Mouse (Mus musculus) right cerebral cortex, adult 2 months (tissue): ENCODE results near the gene Dicer1.
A peak's percentile ranks its signal among the peaks of the same experiment; 100 is the strongest.

ENCODE experiments used
- DNase-seq, 2 experiments: peaks; one replicate each; pipeline ENCODE4 v3.0.0; 2021 to 2022; ENCODE audit warnings: low spot score in 2 of 2

Dicer1 gene

DNA sequence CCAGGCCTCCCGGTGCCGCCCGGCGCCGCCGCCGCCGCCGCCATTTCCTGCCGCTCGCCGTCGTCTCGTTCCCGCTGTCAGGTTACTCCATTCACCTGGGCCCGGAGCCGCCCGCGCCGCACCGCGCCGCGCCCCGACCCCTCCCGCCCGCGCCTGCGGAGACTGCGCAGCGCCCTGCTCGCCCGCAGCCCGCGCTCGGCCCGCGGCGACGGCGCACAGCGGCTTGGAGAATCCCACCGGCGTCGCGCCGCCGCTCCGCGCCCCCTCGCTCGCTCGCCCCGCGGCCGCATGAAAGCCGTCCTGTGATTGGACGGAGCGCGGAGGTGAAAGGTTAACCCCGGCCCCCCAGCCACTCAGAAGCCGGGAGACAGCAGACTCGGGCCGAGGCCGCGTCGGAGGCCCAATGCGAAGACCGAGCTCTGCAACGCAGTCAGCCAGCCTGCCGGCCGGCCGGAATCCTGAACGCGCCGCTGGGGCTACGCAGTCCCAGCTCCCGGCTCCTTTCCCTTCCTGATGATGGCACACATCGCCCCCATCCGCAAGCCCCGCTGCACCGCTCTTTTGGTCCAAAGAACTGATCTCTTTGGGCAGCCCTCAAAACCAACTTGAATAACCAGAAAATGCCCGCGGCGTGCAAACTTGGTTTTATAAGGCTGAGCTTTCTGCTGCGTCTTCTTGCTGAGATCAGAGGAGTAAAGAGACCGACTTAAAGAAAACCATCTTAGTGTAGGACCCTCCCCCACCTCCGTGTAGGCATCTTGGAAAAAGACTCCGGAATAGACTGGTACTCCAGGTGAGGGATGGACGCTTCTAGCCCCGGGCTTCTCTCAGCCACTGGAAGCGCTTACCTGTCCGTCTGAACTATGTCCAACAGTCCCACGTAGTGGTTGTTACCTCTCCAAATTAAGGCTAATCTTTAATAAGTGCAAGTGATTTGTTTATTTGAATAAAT lies at the start of gene Dicer1:
Dicer1 (minus strand) TSS at position 139 of the 952 bp plus-strand sequence.
- DNase-seq, result peak; percentile 97 to 99

GRCm38 (mm10) chr12:104799365-104799764 lies 47.6 kb upstream of the Dicer1 start:
- no peak for DNase-seq

DNA sequence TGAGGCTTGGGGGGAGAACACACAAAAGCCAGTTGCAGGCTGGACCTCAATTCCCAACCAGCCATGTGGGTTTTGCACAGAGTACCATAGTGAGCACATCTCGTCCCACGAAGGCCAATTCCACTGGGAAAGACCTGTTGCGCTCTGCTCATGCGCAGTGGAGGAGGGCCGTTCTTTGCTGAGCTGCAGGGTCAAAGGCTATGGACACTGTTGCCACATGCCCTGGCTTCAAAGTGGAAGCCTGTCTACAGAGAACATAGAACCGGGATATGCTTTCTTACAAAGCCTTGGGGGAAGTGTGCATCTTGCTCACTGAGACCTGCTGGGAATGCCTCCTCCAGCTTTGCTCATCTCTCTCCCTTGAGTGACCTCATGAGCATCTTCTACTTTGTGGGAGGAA lies 46.2 kb upstream of the Dicer1 start:
- no peak for DNase-seq

DNA sequence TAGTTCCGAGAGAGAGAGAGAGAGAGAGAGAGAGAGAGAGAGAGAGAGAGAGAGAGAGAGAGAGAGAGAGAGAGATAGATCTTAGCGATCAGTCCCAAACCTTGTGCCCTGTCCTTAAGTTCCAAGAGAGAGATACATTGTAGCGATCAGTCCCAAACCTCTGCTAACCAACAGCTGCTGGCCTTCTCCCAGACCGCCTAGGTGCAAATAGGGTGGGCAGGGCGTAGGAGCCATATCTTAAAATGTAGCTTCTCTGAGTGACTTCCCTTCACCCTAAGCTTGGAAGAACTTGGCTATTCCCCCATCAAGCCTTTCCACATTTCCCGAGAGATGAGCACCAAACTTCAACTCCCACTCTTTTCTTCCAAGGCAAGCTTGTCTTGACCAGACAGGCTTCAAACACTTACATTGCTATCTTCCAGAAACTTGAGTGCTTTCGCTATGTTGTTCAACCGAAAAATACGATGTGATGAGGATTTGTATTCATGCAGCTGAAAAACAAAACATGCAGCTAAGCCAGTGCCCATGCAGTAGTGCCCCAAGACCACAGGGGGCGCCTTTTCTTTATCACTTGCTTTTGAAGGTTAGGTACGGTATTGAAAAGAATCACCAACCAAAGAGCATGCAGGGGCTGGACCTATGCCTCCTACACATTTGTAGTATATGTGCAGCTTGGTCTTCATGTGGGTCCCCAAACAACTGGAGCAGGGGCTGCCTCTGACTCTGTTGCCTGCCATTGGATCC lies 45.1 kb upstream of the Dicer1 start:
- no peak for DNase-seq

DNA sequence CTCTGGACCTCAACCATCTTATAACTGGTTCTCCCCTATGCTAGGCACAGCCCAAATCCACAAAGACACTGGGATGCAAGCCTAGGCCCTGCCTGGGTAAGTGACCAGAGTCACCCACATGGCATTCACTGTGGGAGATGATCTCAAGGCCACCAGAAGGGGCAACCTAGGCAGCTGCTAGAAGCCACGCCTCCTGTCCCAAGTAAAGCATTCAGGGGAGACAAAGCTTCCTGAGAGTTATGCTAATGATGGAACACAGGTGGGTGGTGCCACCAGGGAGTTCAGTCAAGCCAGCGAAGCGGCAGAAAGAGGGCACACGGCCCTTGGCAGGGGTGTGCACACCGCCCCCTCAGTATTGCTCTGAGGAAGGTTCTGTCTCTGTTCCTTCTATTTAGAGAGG lies 43.2 kb upstream of the Dicer1 start:
- DNase-seq, result no peak

DNA sequence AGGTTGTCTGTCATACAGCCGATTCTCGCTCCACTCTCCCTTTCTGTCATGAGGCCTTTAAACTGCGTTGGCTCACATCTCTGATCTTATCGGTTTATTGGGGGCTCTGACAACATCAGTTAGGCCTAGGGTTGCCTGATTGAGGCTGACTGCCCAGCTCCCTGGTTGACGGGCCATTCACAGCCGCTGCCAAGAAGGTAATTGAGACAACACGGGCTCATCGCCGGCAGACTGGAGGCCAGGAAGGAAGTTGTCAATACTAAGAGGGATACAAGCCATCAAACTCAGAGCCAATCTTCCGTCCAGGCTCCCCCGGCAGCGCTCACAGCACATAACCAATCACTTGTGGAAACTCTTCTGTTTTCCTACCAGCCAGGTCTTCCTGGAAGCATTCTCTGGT lies 41.7 kb upstream of the Dicer1 start:
- DNase-seq, result no peak

DNA sequence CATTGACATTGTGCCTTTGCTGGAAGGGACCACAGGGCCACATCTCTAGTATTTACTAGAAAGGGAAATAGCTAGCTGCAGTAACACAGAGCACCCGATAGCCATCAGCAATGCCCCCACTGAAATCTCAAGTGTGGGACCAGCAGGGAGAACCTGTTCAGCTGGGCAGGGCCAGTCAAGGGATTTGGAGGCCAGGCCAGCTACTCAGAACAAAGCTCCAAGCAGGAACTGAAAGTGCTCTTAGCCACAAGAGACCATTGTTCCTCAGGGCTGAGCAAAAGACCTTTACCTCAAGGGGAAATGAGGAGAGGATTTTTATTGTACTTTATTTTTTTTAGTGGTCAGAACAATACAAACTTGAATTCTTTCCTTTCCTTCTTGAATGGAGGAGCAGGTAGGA lies 25.9 kb upstream of the Dicer1 start:
- DNase-seq, result no peak

DNA sequence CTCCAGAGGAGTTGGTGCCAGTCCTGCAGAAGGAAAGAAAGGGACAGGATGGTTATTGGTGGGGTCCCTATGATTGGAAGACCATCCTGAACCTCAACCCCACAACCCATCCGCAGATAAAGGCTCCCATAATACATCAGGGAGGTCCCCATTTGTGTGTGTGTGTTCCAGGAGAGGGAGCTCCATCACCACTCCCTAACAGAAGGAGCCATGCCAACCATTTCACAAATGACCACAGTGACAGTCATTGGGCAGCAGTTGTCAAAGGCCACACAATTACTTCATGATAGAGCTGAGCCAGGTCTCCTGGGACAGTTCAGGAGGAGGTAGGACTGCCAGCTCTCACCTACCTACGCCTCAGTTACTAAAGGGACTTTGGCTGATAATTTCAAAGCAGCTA lies 20.2 kb upstream of the Dicer1 start:
- peak in 1 of 2 experiments; percentile 11 for DNase-seq

DNA sequence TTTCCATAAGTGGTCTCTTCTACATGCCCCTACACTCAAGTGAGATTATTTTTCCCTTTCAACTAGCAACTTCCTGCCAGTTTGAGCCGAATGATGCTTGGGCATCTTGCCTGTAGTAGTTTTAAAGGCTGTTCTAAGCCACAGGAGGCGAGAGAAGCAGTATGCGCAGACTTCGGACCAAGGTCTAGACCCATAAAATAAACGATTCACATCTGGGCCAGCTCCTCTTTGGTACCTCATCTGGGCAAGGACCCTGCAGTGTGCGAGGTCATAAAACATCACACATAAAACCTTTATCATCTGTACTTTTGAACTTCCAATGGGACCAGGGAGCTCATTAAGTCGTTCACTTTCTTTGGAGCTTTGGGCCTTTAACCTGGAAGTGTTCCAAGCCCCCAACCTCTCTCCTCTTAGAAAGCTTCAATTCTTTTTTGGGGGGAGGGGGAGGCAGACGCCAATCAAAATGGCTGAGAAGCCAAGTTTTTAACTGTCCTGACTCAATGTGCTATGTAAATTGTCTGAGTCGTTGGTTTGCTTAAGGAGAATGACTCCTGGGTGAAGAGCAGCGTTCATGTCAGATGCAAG lies 17.5 kb upstream of the Dicer1 start:
- DNase-seq, result no peak

GRCm38 (mm10) chr12:104767183-104767582 lies 15.4 kb upstream of the Dicer1 start:
- DNase-seq, result no peak

- no peak for DNase-seq
Measured at GRCm38 (mm10) chr12:104765761-104766160, 14.0 kb upstream of the Dicer1 start.

GRCm38 (mm10) chr12:104765116-104765515 lies 13.4 kb upstream of the Dicer1 start:
- no peak for DNase-seq

- DNase-seq, result no peak
Measured at GRCm38 (mm10) chr12:104763918-104764317, 12.2 kb upstream of the Dicer1 start.

DNA sequence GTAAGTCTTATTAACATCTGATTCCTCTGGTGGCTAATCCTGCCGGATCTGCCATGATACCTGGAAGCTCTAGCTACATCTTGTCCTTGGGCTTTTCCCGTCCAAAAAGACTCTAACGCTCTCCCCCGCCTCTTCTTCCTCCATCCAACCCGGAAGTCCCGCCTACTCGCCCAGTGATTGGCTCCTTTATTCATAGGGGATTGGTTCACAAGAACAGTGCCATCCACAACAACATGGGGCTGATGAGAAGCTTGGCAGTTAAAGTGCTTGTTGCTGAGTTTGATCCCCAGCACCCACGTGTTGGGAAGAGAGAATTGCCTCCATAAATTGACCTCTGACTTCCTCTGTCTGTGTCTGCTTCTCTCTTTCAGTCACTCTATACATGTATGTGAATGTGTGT lies 9.7 kb upstream of the Dicer1 start:
- DNase-seq, result no peak

DNA sequence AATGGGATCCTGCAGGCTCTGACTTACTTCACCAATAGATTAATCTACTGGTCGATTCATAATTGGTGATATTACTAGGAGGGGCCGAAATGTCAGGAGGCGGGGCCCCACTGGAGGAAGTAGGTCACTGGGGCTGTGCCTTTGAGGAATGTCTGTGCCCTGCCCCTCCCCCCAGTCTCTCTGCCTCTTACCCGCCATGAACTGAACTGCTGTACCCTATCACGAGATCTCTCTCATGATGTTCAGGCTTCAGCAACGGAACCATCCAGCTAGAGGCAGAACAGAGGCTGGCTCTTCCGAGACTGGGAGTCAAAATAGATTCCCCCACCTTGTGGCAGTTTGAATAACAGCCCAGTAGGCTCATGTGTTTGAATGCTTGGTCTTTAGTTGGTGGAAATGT lies 6.3 kb upstream of the Dicer1 start:
- no peak for DNase-seq

DNA sequence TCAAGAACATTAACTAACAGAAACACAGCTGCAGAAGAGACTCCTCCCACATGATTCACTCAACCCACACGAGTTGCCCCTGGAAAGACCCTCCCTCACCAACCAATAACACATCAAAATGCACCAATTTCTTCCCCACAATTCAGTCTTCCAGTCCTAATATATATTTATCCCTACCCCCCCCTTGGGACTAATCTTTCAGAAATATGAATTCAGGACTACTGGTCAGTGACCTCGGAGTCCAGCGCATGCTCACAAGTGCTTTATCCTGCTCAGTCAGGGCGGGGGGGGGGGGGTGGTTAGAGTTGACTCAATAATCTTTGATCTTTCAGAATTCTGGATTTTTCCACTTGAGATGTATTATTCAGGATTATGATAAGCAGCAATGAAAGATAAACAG lies 1.9 kb upstream of the Dicer1 start:
- no peak for DNase-seq

- DNase-seq, result peak in 1 of 2 experiments; percentile 21
Measured at GRCm38 (mm10) chr12:104751331-104751813, 380 bp downstream of the Dicer1 start.

GRCm38 (mm10) chr12:104748946-104749345 lies 2.8 kb downstream of the Dicer1 start:
- DNase-seq, result no peak

- no peak for DNase-seq
Measured at GRCm38 (mm10) chr12:104747252-104747651, 4.5 kb downstream of the Dicer1 start.

DNA sequence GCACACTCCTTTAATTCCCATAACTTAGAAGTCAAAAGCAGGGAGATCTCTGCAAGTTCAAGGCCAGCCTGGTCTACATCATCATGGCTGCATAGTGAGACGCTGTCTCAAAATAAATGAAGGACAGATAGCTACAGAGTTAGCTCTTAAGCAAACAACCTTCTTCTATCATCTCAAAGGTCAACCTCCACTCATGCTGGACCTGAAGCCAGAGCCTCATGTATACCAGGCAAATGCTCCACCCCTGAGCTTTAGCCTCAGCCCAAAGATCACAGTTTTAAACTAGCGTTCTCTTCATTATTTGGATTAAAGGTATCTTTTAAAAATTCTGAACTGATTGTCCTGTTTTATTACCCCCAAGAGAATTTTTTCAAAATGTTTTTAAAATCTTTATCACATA lies 5.2 kb downstream of the Dicer1 start:
- DNase-seq, result no peak

GRCm38 (mm10) chr12:104743687-104744086 lies 8.1 kb downstream of the Dicer1 start:
- DNase-seq, result no peak

GRCm38 (mm10) chr12:104742247-104742646 lies 9.5 kb downstream of the Dicer1 start:
- DNase-seq, result no peak
